Mouse (Mus musculus): ENCODE measurements around the gene Gm11562. TPM values are rescaled to one million over a fixed set of nuclear protein-coding genes. Genes with fewer than 3 reads are reported as not detected.
"Not testable (repeated sequence)": the region's sequence is repeated elsewhere in the genome, so short reads cannot be mapped to it uniquely, and the experiment has no call there.

Gene Gm11562
- polyA plus RNA-seq, 1 experiment from 2014 or later, result not detected

DNA sequence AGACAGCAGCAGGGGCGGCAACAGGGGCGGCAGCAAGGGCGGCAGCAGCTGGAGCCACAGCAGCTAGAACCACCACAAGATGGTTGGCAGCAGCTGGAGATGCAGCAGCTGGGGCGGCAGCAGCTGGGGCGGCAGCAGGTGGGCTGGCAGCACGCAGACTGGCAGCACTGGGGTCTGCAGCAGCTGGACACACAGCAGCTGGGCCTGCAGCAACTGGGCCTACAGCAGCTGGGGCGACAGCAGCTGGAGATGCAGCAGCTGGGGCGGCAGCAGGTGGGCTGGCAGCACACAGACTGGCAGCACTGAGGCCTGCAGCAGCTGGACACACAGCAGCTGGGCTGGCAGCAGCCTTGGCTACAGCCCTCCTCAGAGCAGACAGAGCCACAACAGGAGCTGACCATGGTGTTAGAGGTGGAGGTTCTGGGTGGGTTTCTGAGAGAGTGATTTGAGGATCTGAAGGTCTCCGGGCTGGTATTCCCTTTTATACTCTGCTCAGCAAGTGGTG lies 23.5 kb upstream of the Gm11562 start, which contains the start of gene Krtap4-7:
Krtap4-7 (minus strand) TSS at position 455 of the 505 bp plus-strand sequence.
- not testable (repeated sequence) for H3K4me3 ChIP-seq (ENCODE audit: low read length); ATAC-seq; H3K9me3 ChIP-seq (ENCODE audit: control insufficient read depth, low read length); H3K27me3 ChIP-seq (replicated peaks; ENCODE audit: control insufficient read depth, insufficient read depth, low read length); H3K4me1 ChIP-seq (ENCODE audit: control insufficient read depth, insufficient read depth, low read depth, low read length); H3K4me2 ChIP-seq (ENCODE audit: low read length); H3K36me3 ChIP-seq (ENCODE audit: control insufficient read depth, insufficient read depth, low read length); H3K9ac ChIP-seq (ENCODE audit: low read depth, low read length); H3K27ac ChIP-seq (ENCODE audit: low read depth, low read length)
- 85% methylated on average over 6 of the region's 9 CpGs for WGBS

DNA sequence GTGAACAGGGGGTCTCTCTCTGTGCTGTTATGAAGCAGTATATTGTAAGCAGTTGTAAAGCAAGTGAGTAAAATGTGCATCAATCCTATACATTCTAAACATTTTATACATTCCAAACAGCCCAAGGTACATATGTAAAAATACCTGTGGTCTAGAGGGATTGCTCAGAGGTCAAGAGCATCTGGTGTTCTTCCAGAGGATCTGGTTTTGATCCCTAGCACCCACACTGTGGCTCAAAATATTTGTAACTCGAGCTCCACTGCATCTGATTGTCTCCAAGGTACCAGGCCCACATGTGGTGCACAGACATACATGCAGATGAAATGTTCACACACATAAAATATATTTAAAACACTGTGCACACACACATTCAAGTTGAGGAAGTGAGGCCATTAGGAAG lies 20.7 kb upstream of the Gm11562 start:
- Histone ChIP-seq H3K4me1 (ENCODE audit: control insufficient read depth, insufficient read depth, low read depth, low read length) (no peaks in the 10 kb centered on the region), H3K9me3 (ENCODE audit: control insufficient read depth, low read length) (no peaks in the 10 kb centered on the region), H3K27me3 (replicated peaks; ENCODE audit: control insufficient read depth, insufficient read depth, low read length) (no peaks in the 10 kb centered on the region), H3K27ac (ENCODE audit: low read depth, low read length) (no peak overlapping the region), H3K4me2 (ENCODE audit: low read length) (no peak overlapping the region), H3K4me3 (ENCODE audit: low read length) (no peak overlapping the region), H3K36me3 (ENCODE audit: control insufficient read depth, insufficient read depth, low read length) (no peaks in the 10 kb centered on the region), H3K9ac (ENCODE audit: low read depth, low read length) (no peak overlapping the region)
- no peak for ATAC-seq
- 69% methylated on average over 1 of the region's 1 CpGs for WGBS

GRCm38 (mm10) chr11:99637086-99637485 lies 16.9 kb upstream of the Gm11562 start:
- Histone ChIP-seq H3K4me3 (ENCODE audit: low read length) (no peak overlapping the region), H3K4me1 (ENCODE audit: control insufficient read depth, insufficient read depth, low read depth, low read length) (no peaks in the 10 kb centered on the region), H3K9ac (ENCODE audit: low read depth, low read length) (no peak overlapping the region), H3K36me3 (ENCODE audit: control insufficient read depth, insufficient read depth, low read length) (no peaks in the 10 kb centered on the region), H3K9me3 (ENCODE audit: control insufficient read depth, low read length) (no peaks in the 10 kb centered on the region), H3K4me2 (ENCODE audit: low read length) (no peak overlapping the region), H3K27me3 (replicated peaks; ENCODE audit: control insufficient read depth, insufficient read depth, low read length) (no peaks in the 10 kb centered on the region), H3K27ac (ENCODE audit: low read depth, low read length) (no peak overlapping the region)
- ATAC-seq, result no peak
- WGBS, result 63% methylated on average over 1 of the region's 1 CpGs

- Histone ChIP-seq H3K4me3 (ENCODE audit: low read length) (no peak within 1 kb of the TSS), H3K27ac (ENCODE audit: low read depth, low read length) (no peak within 1 kb of the TSS), H3K9ac (ENCODE audit: low read depth, low read length) (no peak within 1 kb of the TSS), H3K9me3 (ENCODE audit: control insufficient read depth, low read length) (no peaks in the 10 kb centered on the region), H3K4me2 (ENCODE audit: low read length) (no peak within 1 kb of the TSS), H3K27me3 (replicated peaks; ENCODE audit: control insufficient read depth, insufficient read depth, low read length) (no peaks in the 10 kb centered on the region), H3K4me1 (ENCODE audit: control insufficient read depth, insufficient read depth, low read depth, low read length) (no peaks in the 10 kb centered on the region), H3K36me3 (ENCODE audit: control insufficient read depth, insufficient read depth, low read length) (no peaks in the 10 kb centered on the region)
- no peak for ATAC-seq
- 39% methylated on average over 8 of the region's 8 CpGs for WGBS
These were observed 14.5 kb upstream of the Gm11562 start, which contains the start of gene Krtap4-2 for GRCm38 (mm10) chr11:99634653-99635134. TSS of gene Krtap4-2 (minus strand) at chr11:99635084.

DNA sequence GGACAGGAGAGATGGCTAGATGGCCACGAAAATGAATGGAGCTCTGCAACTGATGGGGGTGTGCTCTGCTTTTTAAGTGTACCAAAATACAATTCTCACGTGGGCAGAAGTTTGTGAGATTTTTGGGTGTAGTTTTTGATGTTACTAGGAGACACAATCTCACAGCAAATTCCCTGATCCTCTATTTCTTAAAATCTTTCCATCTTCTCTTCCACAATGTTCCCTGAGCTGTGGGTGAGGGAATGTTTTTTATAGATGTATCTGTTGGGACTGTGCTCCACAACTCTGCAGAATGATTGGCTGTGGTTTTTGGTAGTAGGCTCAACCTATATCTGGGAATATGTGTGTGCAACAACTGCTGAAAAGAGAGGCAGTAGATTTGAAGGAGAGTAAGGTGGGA lies 13.1 kb upstream of the Gm11562 start:
- no peak overlapping the region for H3K27ac ChIP-seq (ENCODE audit: low read depth, low read length)

DNA sequence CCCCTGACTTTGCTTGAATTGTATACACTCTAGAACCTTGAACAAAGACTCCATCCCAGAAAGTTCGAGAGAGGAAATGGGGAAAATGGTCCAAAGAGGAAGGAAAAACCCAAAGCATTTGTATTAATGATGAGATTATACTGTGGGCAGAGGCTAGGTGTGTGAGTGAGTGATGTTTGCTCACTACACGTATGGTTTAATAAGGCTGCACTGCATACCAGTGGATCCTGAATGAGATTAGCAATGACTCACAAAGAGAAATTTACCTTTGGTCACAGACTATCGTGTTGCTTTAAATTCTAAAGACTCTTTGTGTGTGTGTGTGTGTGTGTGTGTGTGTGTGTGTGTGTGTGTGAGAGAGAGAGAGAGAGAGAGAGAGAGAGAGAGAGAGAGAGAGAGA lies 10.7 kb upstream of the Gm11562 start:
- Histone ChIP-seq H3K9ac (ENCODE audit: low read depth, low read length) (no peak overlapping the region), H3K36me3 (ENCODE audit: control insufficient read depth, insufficient read depth, low read length) (no peaks in the 10 kb centered on the region), H3K27ac (ENCODE audit: low read depth, low read length) (no peak overlapping the region), H3K4me3 (ENCODE audit: low read length) (no peak overlapping the region), H3K9me3 (ENCODE audit: control insufficient read depth, low read length) (no peaks in the 10 kb centered on the region), H3K4me1 (ENCODE audit: control insufficient read depth, insufficient read depth, low read depth, low read length) (no peaks in the 10 kb centered on the region), H3K27me3 (replicated peaks; ENCODE audit: control insufficient read depth, insufficient read depth, low read length) (no peaks in the 10 kb centered on the region), H3K4me2 (ENCODE audit: low read length) (no peak overlapping the region)
- 82% methylated on average over 3 of the region's 3 CpGs for WGBS
- ATAC-seq, result no peak

More for the DNA sequence above, 13.1 kb upstream of the Gm11562 start:
- Histone ChIP-seq H3K4me2 (ENCODE audit: low read length) (no peak overlapping the region), H3K4me1 (ENCODE audit: control insufficient read depth, insufficient read depth, low read depth, low read length) (no peaks in the 10 kb centered on the region), H3K9me3 (ENCODE audit: control insufficient read depth, low read length) (no peaks in the 10 kb centered on the region), H3K27me3 (replicated peaks; ENCODE audit: control insufficient read depth, insufficient read depth, low read length) (no peaks in the 10 kb centered on the region), H3K9ac (ENCODE audit: low read depth, low read length) (no peak overlapping the region), H3K4me3 (ENCODE audit: low read length) (no peak overlapping the region), H3K36me3 (ENCODE audit: control insufficient read depth, insufficient read depth, low read length) (no peaks in the 10 kb centered on the region)
- ATAC-seq, result no peak
- 69% methylated on average over 2 of the region's 2 CpGs for WGBS

- Histone ChIP-seq H3K4me2 (ENCODE audit: low read length) (no peak within 1 kb of the TSS), H3K36me3 (ENCODE audit: control insufficient read depth, insufficient read depth, low read length) (no peaks in the 10 kb centered on the region), H3K27me3 (replicated peaks; ENCODE audit: control insufficient read depth, insufficient read depth, low read length) (no peaks in the 10 kb centered on the region), H3K9me3 (ENCODE audit: control insufficient read depth, low read length) (no peaks in the 10 kb centered on the region), H3K4me1 (ENCODE audit: control insufficient read depth, insufficient read depth, low read depth, low read length) (no peaks in the 10 kb centered on the region), H3K27ac (ENCODE audit: low read depth, low read length) (no peak within 1 kb of the TSS), H3K4me3 (ENCODE audit: low read length) (no peak within 1 kb of the TSS), H3K9ac (ENCODE audit: low read depth, low read length) (no peak within 1 kb of the TSS)
- ATAC-seq, result no peak
- 88% methylated on average over 4 of the region's 4 CpGs for WGBS
These were observed 7.9 kb upstream of the Gm11562 start, which contains the start of gene Krtap4-1 for GRCm38 (mm10) chr11:99628138-99628537. TSS of gene Krtap4-1 (minus strand) at chr11:99628238.

GRCm38 (mm10) chr11:99614796-99615363 lies 5.4 kb downstream of the Gm11562 start, which contains the start of gene Krtap2-4:
TSS of gene Krtap2-4 (minus strand) at chr11:99614846.
- Histone ChIP-seq H3K4me2 (ENCODE audit: low read length) (no peak within 1 kb of the TSS), H3K9ac (ENCODE audit: low read depth, low read length) (no peak within 1 kb of the TSS), H3K27me3 (replicated peaks; ENCODE audit: control insufficient read depth, insufficient read depth, low read length) (no peaks in the 10 kb centered on the region), H3K9me3 (ENCODE audit: control insufficient read depth, low read length) (no peaks in the 10 kb centered on the region), H3K27ac (ENCODE audit: low read depth, low read length) (no peak within 1 kb of the TSS), H3K36me3 (ENCODE audit: control insufficient read depth, insufficient read depth, low read length) (no peaks in the 10 kb centered on the region), H3K4me3 (ENCODE audit: low read length) (no peak within 1 kb of the TSS), H3K4me1 (ENCODE audit: control insufficient read depth, insufficient read depth, low read depth, low read length) (no peaks in the 10 kb centered on the region)
- no peak for ATAC-seq
- 62% methylated on average over 2 of the region's 3 CpGs for WGBS

DNA sequence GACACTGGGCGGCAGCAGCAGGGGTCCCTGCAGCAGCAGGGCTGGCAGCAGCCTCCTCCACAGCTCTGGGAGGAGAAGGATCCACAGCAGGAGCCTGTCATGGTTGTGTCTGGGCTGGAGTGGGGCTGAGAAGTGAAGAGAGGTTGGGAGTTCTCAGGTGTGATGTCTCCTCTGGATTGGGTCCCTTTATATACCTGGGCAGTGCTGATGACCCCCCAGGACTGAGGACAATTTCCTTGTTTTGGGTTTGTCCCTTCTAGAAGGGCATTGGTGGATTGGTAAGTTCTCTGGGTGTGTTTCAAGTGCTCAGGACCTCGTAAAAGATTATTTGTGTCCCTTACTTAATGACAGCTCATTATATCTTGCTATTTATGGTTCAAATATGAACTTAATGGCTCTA lies 10.1 kb downstream of the Gm11562 start, which contains the start of gene Gm11937:
Gm11937 (minus strand) TSS at position 101 of the 400 bp plus-strand sequence.
- H3K4me1 ChIP-seq (ENCODE audit: control insufficient read depth, insufficient read depth, low read depth, low read length); H3K27me3 ChIP-seq (replicated peaks; ENCODE audit: control insufficient read depth, insufficient read depth, low read length); H3K9ac ChIP-seq (ENCODE audit: low read depth, low read length); ATAC-seq; H3K9me3 ChIP-seq (ENCODE audit: control insufficient read depth, low read length); H3K27ac ChIP-seq (ENCODE audit: low read depth, low read length); H3K36me3 ChIP-seq (ENCODE audit: control insufficient read depth, insufficient read depth, low read length); H3K4me3 ChIP-seq (ENCODE audit: low read length); H3K4me2 ChIP-seq (ENCODE audit: low read length): not testable (repeated sequence)
- WGBS, result 85% methylated on average over 1 of the region's 2 CpGs

All from hindbrain, embryonic 16.5 days (tissue).